Mouse (Mus musculus): ENCODE measurements at regions not wholly inside any gene's neighbourhood (a gene's known extent, or its start where the extent isn't known, plus 50 kb on each side); places are given as distances from the start of the nearest gene placed in this dataset.

DNA sequence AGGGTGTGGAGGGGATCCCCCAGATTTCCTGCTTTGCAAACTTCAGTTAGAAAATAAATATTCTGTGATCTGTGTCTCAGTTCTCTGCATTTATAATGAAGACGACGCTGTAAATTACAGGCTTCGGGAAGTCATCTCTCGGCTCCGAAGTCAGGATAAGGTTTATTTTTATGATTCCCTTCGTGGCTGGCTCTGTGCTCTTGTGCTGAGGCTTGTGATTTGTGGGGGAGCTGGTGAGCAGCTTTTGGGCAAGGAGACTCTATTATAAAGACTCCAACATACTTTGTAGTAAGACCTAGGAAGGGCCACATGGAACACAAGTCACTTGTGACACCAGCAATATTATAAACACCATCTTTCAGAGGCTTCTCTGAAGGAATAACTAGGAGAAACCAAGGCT, 146.0 kb downstream of the Kcnk1 start:
- Histone ChIP-seq H3K4me3 (ENCODE audit: low read depth, low read length) (no peak overlapping the region), H3K27ac (ENCODE audit: low read depth, low read length) (no peak overlapping the region), H3K4me2 (no peak overlapping the region), H3K9ac (ENCODE audit: low read depth, low read length) (no peak overlapping the region), H3K4me1 (replicated peaks; ENCODE audit: control insufficient read depth, insufficient read depth, low read length) (no peaks in the 10 kb centered on the region), H3K36me3 (ENCODE audit: control insufficient read depth, insufficient read depth, low read length) (no peaks in the 10 kb centered on the region), H3K9me3 (ENCODE audit: control insufficient read depth, low read length) (no peaks in the 10 kb centered on the region), H3K27me3 (replicated peaks; ENCODE audit: control insufficient read depth, insufficient read depth, low read length) (peaks cover 36% of the 10 kb centered on the region)
- DNase-seq (ENCODE audit: low spot score) (no peak), ATAC-seq (replicated peaks; ENCODE audit: low FRiP score) (no peak)
- WGBS, result 85% methylated on average over 6 of the region's 6 CpGs

DNA sequence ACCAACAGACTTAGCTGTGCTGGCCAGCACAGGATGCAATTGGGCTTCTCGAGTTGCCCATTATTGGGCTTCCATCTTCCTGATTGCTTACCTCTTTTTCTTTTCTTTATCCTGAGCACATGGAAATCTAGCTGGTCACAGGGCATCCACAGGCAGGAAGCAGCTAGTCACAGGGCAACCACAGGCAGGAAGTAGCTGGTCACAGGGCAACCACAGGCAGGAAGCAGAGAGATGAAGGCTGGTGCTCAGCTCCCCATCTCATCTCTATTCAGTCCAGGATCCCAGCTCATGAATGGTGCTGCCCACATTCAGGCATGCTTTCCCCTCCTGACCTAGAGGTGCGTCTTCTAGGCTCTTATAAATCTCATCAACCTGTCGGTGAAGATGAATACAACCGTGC, 146.8 kb upstream of the Slc35f3 start:
- Histone ChIP-seq H3K9ac (ENCODE audit: low read depth, low read length) (no peak overlapping the region), H3K4me1 (replicated peaks; ENCODE audit: control insufficient read depth, insufficient read depth, low read length) (no peaks in the 10 kb centered on the region), H3K9me3 (ENCODE audit: control insufficient read depth, low read length) (no peaks in the 10 kb centered on the region), H3K36me3 (ENCODE audit: control insufficient read depth, insufficient read depth, low read length) (no peaks in the 10 kb centered on the region), H3K27me3 (replicated peaks; ENCODE audit: control insufficient read depth, insufficient read depth, low read length) (0 out of 2 replicates have a peak, but pooled peaks cover 2% of the 10 kb centered on the region), H3K27ac (ENCODE audit: low read depth, low read length) (no peak overlapping the region), H3K4me3 (ENCODE audit: low read depth, low read length) (no peak overlapping the region), H3K4me2 (no peak overlapping the region)
- WGBS, result 54% methylated on average over 4 of the region's 4 CpGs
- ATAC-seq (replicated peaks; ENCODE audit: low FRiP score) (no peak), DNase-seq (ENCODE audit: low spot score) (no peak)

DNA sequence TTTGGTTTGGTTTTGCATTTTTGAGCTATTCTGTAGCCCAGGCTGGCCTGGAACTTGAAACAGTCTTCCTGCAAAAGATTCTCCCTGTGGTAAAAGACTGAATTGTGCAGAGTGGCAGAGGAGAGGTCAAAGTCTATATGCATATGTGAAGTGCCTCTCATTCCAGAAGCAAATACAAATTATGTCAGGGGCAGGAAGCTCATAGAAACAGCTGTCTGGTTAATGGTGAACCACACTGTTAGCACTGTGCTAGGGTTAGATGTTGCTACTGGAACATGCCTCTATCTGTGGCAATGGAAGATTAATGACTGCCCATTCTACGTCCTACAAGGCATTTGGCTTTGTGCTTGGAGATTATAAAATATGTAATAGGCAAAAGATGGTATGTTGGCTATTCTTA, 144.4 kb upstream of the Slc35f3 start:
- ATAC-seq (replicated peaks; ENCODE audit: low FRiP score), result no peak
- WGBS, result 53% methylated on average over 1 of the region's 1 CpGs
- Histone ChIP-seq H3K27ac (ENCODE audit: low read depth, low read length) (no peak overlapping the region), H3K9ac (ENCODE audit: low read depth, low read length) (no peak overlapping the region), H3K4me3 (ENCODE audit: low read depth, low read length) (no peak overlapping the region), H3K27me3 (replicated peaks; ENCODE audit: control insufficient read depth, insufficient read depth, low read length) (0 out of 2 replicates have a peak, but pooled peaks cover 2% of the 10 kb centered on the region), H3K9me3 (ENCODE audit: control insufficient read depth, low read length) (no peaks in the 10 kb centered on the region), H3K4me2 (no peak overlapping the region), H3K36me3 (ENCODE audit: control insufficient read depth, insufficient read depth, low read length) (no peaks in the 10 kb centered on the region), H3K4me1 (replicated peaks; ENCODE audit: control insufficient read depth, insufficient read depth, low read length) (no peaks in the 10 kb centered on the region)
- DNase-seq (ENCODE audit: low spot score), result no peak

DNA sequence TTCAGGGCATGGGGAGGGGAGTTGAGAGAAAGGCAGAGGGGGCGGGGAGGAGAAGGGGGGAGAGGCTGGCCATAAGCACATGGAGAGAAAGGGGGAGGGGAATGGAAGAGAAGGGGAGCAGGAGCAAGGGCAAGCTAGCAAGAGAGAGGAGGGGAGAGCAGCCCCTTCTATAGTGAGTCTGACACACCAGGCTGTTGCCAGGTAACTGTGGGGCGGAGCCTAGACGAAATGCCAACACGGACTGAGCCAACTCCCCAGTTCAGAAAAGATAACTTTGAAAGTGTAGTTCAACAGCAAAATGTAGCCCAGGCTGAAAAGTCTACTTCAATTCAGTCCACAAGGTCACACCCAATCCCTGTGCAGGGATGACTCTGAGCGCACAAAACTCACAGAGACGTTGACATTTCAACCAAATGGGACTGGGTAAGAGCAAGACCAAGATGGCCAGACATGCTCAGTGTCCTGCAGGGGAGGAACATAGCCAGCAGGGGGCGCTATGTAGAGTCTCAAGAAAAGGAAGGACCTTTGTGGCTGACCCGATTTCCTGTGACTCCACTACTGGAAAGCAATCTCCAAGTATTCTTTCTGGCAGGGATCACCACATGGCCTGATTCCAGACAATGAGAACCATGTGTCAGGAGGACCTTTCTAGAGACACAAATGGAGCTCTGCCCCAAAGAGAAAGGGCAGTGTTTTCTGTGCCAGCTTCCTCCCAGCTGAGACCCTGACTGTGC, 140.7 kb upstream of the Slc35f3 start:
- ATAC-seq (replicated peaks; ENCODE audit: low FRiP score) (no peak), DNase-seq (ENCODE audit: low spot score) (no peak)
- Histone ChIP-seq H3K4me3 (ENCODE audit: low read depth, low read length) (no peak overlapping the region), H3K27me3 (replicated peaks; ENCODE audit: control insufficient read depth, insufficient read depth, low read length) (no peaks in the 10 kb centered on the region), H3K4me2 (no peak overlapping the region), H3K9ac (ENCODE audit: low read depth, low read length) (no peak overlapping the region), H3K27ac (ENCODE audit: low read depth, low read length) (no peak overlapping the region), H3K9me3 (ENCODE audit: control insufficient read depth, low read length) (no peaks in the 10 kb centered on the region), H3K4me1 (replicated peaks; ENCODE audit: control insufficient read depth, insufficient read depth, low read length) (no peaks in the 10 kb centered on the region; the same call in 1 of the 2 replicates), H3K36me3 (ENCODE audit: control insufficient read depth, insufficient read depth, low read length) (no peaks in the 10 kb centered on the region)
- WGBS, result 61% methylated on average over 8 of the region's 8 CpGs

DNA sequence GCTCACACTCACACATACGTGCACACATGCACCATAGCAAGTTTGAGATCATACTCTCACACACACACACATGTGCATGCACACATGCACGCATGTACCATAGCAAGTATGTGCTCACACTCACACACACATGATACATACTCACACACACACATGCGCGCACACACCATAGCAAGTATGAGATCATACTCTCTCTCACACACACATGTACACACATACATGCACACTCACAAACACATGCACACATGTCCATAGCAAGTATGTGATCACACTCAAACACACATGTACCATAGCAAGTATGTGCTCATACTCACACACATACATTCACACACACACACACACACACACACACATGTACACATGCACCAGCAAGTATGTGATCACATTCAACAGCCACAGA, 138.9 kb upstream of the Slc35f3 start:
- no peak for ATAC-seq (replicated peaks; ENCODE audit: low FRiP score)
- H3K4me3 ChIP-seq (ENCODE audit: low read depth, low read length), result no peak overlapping the region
- DNase-seq (ENCODE audit: low spot score), result no peak
- H3K4me2 ChIP-seq, result no peak overlapping the region
- peaks cover 3% of the 10 kb centered on the region for H3K4me1 ChIP-seq (replicated peaks; ENCODE audit: control insufficient read depth, insufficient read depth, low read length)
- H3K9me3 ChIP-seq (ENCODE audit: control insufficient read depth, low read length), result no peaks in the 10 kb centered on the region
- H3K36me3 ChIP-seq (ENCODE audit: control insufficient read depth, insufficient read depth, low read length), result no peaks in the 10 kb centered on the region
- H3K27ac ChIP-seq (ENCODE audit: low read depth, low read length), result no peak overlapping the region
- no peak overlapping the region for H3K9ac ChIP-seq (ENCODE audit: low read depth, low read length)
- 93% methylated on average over 4 of the region's 4 CpGs for WGBS
- no peaks in the 10 kb centered on the region for H3K27me3 ChIP-seq (replicated peaks; ENCODE audit: control insufficient read depth, insufficient read depth, low read length)

DNA sequence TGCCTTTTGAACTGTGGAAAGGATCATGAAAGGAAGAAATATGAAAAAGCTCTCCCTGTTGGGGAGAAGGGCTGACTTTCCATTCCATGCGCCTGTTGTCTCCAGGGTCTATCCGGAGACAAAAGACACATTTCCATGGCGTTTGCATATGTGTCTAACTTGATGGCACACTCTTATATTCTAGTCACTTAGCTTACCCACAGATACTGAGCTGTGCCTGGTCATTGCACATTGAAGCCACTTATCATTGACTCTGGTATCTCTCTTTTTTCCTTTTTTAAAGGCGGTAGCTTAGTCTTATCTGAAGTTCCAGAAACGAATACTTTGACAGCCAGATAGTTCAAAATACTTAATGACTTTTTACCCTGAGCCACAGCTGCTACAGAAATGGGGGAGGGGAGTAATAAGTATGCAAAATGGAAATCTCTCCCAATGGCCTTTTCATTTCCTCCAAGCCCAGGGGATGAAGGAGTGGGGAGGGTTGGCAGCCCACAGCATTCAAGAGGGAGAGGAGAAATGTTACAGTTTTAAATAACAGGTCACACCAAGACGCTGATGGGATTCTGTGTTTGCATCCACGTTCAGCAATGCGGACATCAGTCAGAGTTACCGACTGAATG, 137.9 kb upstream of the Slc35f3 start:
- no peaks in the 10 kb centered on the region for H3K9me3 ChIP-seq (ENCODE audit: control insufficient read depth, low read length)
- DNase-seq (ENCODE audit: low spot score) (no peak), ATAC-seq (replicated peaks; ENCODE audit: low FRiP score) (peak; percentile 74)
- no peak overlapping the region for H3K4me3 ChIP-seq (ENCODE audit: low read depth, low read length)
- H3K27me3 ChIP-seq (replicated peaks; ENCODE audit: control insufficient read depth, insufficient read depth, low read length), result no peaks in the 10 kb centered on the region
- no peaks in the 10 kb centered on the region for H3K36me3 ChIP-seq (ENCODE audit: control insufficient read depth, insufficient read depth, low read length)
- H3K9ac ChIP-seq (ENCODE audit: low read depth, low read length), result no peak overlapping the region
- WGBS, result 53% methylated on average over 9 of the region's 9 CpGs
- H3K4me2 ChIP-seq, result no peak overlapping the region
- no peak overlapping the region for H3K27ac ChIP-seq (ENCODE audit: low read depth, low read length)
- H3K4me1 ChIP-seq (replicated peaks; ENCODE audit: control insufficient read depth, insufficient read depth, low read length), result peaks cover 3% of the 10 kb centered on the region

DNA sequence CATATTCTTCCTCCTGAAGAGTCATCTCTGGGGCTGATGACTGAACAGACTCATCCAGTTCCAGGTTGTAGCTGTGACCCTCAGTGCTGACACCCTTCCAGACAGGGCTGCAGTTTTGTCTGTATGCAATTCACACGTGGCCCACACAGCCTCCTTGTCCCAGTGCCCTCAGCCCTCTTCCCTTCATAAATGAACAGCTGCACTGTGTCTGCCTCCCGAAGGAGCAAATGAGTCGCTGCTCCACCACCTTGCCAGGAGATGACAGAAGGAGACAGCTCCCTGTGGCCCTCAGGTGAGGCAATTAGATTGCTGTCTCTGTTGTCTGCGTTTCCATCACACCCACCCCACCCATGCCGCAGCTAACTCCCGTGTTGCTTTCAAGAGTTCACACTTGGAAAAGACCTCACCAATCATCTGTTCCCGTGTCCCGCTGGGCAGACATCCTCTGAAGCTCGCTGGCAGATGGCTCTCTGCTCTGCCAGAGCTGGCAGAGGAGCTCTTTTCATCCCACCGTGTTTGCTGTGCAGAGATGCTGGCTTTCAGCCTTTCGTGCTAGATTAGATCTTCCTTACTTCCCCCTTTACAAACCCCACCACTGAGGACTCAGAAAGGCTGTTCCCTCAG, 135.5 kb upstream of the Slc35f3 start:
- Histone ChIP-seq H3K4me1 (replicated peaks; ENCODE audit: control insufficient read depth, insufficient read depth, low read length) (peaks cover 3% of the 10 kb centered on the region), H3K4me2 (no peak overlapping the region), H3K9me3 (ENCODE audit: control insufficient read depth, low read length) (no peaks in the 10 kb centered on the region), H3K27me3 (replicated peaks; ENCODE audit: control insufficient read depth, insufficient read depth, low read length) (no peaks in the 10 kb centered on the region), H3K4me3 (ENCODE audit: low read depth, low read length) (no peak overlapping the region), H3K9ac (ENCODE audit: low read depth, low read length) (no peak overlapping the region), H3K36me3 (ENCODE audit: control insufficient read depth, insufficient read depth, low read length) (no peaks in the 10 kb centered on the region), H3K27ac (ENCODE audit: low read depth, low read length) (no peak overlapping the region)
- DNase-seq (ENCODE audit: low spot score) (no peak), ATAC-seq (replicated peaks; ENCODE audit: low FRiP score) (no peak)
- 42% methylated on average over 11 of the region's 11 CpGs for WGBS

DNA sequence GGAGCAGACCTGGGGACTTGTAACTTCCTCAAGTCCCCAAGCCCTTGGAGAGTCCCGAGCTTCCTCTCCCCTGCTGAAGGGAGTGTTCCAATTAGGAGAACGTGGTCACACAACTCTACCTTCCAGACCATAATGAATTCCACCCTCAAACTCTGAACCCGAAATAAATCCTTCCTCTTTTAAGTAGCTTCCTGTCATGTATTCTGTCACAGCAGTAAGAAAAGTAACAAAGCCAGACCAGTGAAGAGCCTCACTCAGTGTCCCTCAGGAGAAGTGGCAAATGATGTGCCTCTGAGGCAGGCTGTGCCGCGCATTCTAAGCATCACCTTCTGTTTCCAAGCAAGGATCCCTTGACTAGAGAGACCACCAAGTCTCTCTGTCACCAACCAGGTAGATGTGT, 134.4 kb upstream of the Slc35f3 start:
- ATAC-seq (replicated peaks; ENCODE audit: low FRiP score), result no peak
- Histone ChIP-seq H3K36me3 (ENCODE audit: control insufficient read depth, insufficient read depth, low read length) (no peaks in the 10 kb centered on the region), H3K9me3 (ENCODE audit: control insufficient read depth, low read length) (no peaks in the 10 kb centered on the region), H3K27ac (ENCODE audit: low read depth, low read length) (no peak overlapping the region), H3K27me3 (replicated peaks; ENCODE audit: control insufficient read depth, insufficient read depth, low read length) (no peaks in the 10 kb centered on the region), H3K9ac (ENCODE audit: low read depth, low read length) (no peak overlapping the region), H3K4me2 (no peak overlapping the region), H3K4me1 (replicated peaks; ENCODE audit: control insufficient read depth, insufficient read depth, low read length) (peaks cover 3% of the 10 kb centered on the region), H3K4me3 (ENCODE audit: low read depth, low read length) (no peak overlapping the region)
- WGBS, result 41% methylated on average over 5 of the region's 5 CpGs
- no peak for DNase-seq (ENCODE audit: low spot score)

All from liver, embryonic 11.5 days (tissue).